Mouse (Mus musculus) gastrocnemius, postnatal 4 days (tissue): ENCODE measurements at regions not wholly inside any gene's neighbourhood (a gene's known extent, or its start where the extent isn't known, plus 50 kb on each side); places are given as distances from the start of the nearest gene placed in this dataset.

Source experiments
- DNase-seq, 2 experiments: peaks; one replicate each; pipeline ENCODE4 v3.0.0; 2021 to 2022; ENCODE audit warnings: low spot score in 2 of 2, mixed read lengths in 2 of 2

GRCm38 (mm10) chr9:41768316-41768715 is 355.8 kb downstream of the Sorl1 start:
- DNase-seq: no peak

- peak; percentile 70 to 85 for DNase-seq
These were observed 357.6 kb downstream of the Sorl1 start for GRCm38 (mm10) chr9:41766533-41766920.

- no peak for DNase-seq
These were observed 358.1 kb downstream of the Sorl1 start for GRCm38 (mm10) chr9:41765816-41766532.

GRCm38 (mm10) chr9:41761050-41761576 is 363.0 kb downstream of the Sorl1 start:
- DNase-seq: no peak

- peak in 1 of 2 experiments; percentile 10 for DNase-seq
These were observed 369.6 kb downstream of the Sorl1 start for GRCm38 (mm10) chr9:41754434-41755002.

- DNase-seq: no peak
These were observed 378.0 kb downstream of the Sorl1 start for GRCm38 (mm10) chr9:41745979-41746647.

- no peak for DNase-seq
These were observed 382.6 kb downstream of the Sorl1 start for GRCm38 (mm10) chr9:41741500-41741899.

GRCm38 (mm10) chr9:41740536-41740935 is 383.6 kb downstream of the Sorl1 start:
- no peak for DNase-seq

GRCm38 (mm10) chr9:41737671-41738070 is 386.4 kb downstream of the Sorl1 start:
- no peak for DNase-seq

GRCm38 (mm10) chr9:41736881-41737280 is 387.2 kb downstream of the Sorl1 start:
- DNase-seq: no peak

GRCm38 (mm10) chr9:41736234-41736859 is 387.8 kb downstream of the Sorl1 start:
- DNase-seq: peak in 1 of 2 experiments; percentile 8

- peak in 1 of 2 experiments; percentile 55 for DNase-seq
These were observed 388.5 kb downstream of the Sorl1 start for GRCm38 (mm10) chr9:41735448-41736233.

- DNase-seq: no peak
These were observed 389.1 kb downstream of the Sorl1 start for GRCm38 (mm10) chr9:41734925-41735447.

- DNase-seq: peak in 1 of 2 experiments; percentile 12
These were observed 402.5 kb downstream of the Sorl1 start for GRCm38 (mm10) chr9:41721609-41722008.

- peak in 1 of 2 experiments; percentile 33 for DNase-seq
These were observed 408.9 kb downstream of the Sorl1 start for GRCm38 (mm10) chr9:41715231-41715630.

GRCm38 (mm10) chr9:41705972-41706371 is 418.1 kb downstream of the Sorl1 start:
- no peak for DNase-seq

- no peak for DNase-seq
These were observed 418.6 kb downstream of the Sorl1 start for GRCm38 (mm10) chr9:41705461-41705903.

GRCm38 (mm10) chr9:41703091-41703490 is 421.0 kb downstream of the Sorl1 start:
- DNase-seq: no peak

GRCm38 (mm10) chr9:41700683-41701082 is 423.4 kb downstream of the Sorl1 start:
- DNase-seq: no peak

GRCm38 (mm10) chr9:41699031-41699430 is 425.1 kb downstream of the Sorl1 start:
- no peak for DNase-seq
